Mouse (Mus musculus) thymus, postnatal 14 days (tissue): ENCODE measurements around the gene Olfr765.
A peak's percentile ranks its signal among the peaks of the same experiment; 100 is the strongest.
"Not testable (repeated sequence)": the region's sequence is repeated elsewhere in the genome, so short reads cannot be mapped to it uniquely, and the experiment has no call there.

Source experiments
- DNase-seq: peaks from one replicate; pipeline ENCODE4 v3.0.0; 2021

Olfr765 gene

DNA sequence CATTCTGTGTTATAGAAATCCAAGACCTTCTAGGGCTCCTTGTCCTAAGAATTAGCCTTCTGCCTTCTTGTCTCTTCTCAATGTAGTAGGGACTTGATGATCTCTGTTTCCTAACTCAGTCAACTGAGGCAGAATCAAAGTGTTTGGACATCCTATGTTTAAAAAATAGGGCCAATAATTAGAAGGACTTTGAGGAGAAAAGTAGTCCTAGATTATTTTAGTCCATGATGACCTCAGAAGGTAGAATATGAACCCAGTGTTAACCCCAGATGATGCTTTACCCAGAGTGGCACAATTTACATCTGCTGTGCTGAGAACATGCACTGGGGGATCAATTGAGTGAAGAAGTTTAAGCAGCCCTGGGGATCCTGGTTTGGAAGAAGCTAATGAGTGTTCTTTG, at the start of gene Olfr765:
Olfr765 (minus strand) TSS at position 101 of the 400 bp plus-strand sequence.
- DNase-seq, result not testable (repeated sequence)

GRCm38 (mm10) chr10:129099275-129099674, 49.5 kb upstream of the Olfr765 start, which contains the start of gene Olfr768:
TSS of gene Olfr768 (minus strand) at chr10:129099375.
- no peak for DNase-seq

DNA sequence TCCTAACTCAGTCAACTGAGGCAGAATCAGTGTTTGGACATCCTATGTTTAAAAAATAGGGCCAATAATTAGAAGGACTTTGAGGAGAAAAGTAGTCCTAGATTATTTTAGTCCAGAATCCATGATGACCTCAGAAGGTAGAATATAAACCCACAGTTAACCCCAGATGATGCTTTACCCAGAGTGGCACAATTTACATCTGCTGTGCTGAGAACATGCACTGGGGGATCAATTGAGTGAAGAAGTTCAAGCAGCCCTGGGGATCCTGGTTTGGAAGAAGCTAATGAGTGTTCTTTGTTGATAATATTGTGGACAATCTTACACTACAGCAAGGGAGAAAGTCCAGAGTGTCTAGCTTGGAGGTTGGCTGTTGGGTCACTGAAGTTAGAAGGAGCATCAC, 33.0 kb upstream of the Olfr765 start, which contains the start of gene Olfr767:
Olfr767 (minus strand) TSS at position 101 of the 400 bp plus-strand sequence.
- not testable (repeated sequence) for DNase-seq

DNA sequence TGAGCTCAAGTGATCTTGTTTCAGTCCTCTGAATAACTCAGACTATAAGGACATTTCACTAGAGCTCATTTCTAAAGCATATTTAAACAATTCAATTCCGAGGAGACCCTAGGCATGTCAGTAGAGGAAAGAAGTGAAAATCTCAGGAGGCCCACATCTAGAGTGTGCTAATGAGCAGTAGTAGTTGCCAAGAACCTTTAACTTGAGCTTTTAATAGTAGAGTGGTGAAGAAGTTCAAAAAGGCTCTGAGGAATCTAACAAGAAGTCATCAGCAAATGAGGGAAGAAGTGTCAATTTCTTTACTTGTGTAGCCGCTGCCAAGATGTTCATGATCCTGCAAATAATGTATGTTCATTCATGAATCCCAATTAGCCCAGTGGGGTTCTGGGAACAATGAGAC, 19.1 kb upstream of the Olfr765 start, which contains the start of gene Olfr766-ps1:
Olfr766-ps1 (minus strand) TSS at position 101 of the 400 bp plus-strand sequence.
- DNase-seq, result no peak

- no peak for DNase-seq
Observed at GRCm38 (mm10) chr10:129039796-129040195, 10.0 kb downstream of the Olfr765 start, which contains the start of gene Olfr764-ps1. TSS of gene Olfr764-ps1 (minus strand) at chr10:129039896.

- no peak for DNase-seq
Observed at GRCm38 (mm10) chr10:129028343-129028742, 21.5 kb downstream of the Olfr765 start.

DNA sequence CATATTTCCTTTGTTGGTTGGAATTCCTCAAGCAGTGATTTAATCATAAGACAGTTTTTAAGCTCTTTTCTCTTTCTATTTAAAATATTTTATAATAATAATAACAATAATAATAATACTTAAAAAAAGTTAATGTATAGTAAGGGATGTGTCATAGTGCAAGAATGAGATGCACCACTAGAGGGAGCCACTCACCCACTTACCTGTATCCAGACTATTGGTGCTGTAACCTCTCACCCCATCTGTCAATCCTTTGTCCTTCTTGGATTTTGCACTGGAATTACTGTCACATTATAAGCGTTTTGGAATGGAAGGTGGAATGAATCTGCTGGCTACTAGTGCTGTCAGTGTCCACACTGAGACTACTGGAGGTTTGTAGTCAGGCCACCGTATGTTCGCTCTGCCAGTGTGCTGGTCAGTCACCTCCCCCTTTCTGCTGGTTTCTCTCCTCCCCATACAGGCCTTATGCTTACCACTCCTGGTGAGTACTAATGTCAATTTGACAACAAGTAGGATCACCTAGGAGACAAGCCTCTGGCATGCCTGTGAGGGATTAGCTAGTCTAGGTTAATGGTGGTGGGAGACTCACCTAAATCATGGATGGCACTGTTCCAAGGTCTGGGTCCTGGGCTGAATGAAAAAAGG, 23.7 kb downstream of the Olfr765 start:
- DNase-seq, result peak; percentile 52

- no peak for DNase-seq
Observed at GRCm38 (mm10) chr10:129023319-129023718, 26.5 kb downstream of the Olfr765 start.

DNA sequence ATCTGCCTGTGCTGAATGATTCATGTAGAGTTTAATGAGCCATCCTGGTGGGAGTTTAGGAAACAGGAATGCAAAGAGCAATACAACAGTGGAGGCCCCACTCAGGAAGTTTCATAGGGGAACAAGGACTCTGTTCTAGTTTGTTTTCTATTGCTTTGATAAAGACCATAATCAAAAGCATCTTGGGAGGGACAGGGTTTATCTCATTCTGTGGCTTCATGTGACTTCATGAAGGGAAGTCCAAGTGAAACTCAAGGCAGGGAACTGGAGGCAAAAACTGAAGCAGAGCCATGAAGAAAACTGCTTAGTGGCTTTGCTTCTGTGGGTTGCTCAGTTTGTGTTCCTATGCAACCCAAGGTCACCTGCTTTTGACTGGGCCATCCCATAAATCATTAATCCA, 35.3 kb downstream of the Olfr765 start:
- no peak for DNase-seq

DNA sequence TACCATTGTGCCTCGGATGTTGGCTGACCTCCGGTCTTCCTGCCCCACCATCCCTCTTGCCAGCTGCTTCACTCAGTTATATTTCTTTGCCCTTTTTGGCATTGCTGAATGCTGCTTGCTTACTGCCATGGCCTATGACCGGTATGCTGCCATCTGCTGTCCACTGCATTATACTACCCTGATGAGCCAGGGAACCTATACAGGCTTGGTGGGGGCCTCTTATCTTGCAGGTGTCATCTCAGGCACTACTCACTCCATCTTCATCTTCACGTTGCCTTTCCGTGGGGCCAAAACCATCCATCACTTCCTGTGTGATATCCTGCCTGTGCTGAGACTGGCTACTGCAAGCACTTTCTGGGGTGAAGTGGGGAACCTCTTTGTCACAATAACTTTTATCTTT, 38.3 kb downstream of the Olfr765 start:
- DNase-seq, result not testable (repeated sequence)

DNA sequence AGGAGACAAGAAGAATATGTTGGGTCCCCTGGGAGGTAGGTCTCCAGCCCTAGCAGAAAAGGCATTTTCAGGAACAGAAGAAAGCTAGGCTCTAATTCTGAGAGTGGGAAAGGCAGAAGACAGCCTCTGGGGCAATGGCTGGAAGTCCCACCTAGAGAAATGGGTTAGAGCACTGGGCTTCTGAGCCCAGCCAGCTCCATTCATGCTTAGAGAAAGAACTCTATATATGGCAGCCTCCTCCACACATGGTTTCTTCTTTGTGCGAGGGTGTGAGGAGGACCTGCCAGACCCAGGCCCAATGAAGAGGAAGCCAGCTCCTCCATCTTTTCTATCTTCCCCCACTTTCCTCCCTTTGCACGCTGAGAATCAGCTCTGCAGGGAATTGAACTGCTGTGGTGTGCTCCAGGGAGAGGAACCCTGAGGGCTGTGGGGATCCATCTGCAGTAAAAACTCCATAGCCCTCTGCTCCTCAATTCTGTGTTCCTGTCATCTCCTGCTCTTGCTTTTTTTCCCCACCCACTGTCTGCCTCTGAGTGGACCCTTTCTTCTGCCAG, 39.4 kb downstream of the Olfr765 start, which contains the start of gene Olfr763:
Olfr763 (plus strand) TSS at position 504 of the 554 bp plus-strand sequence.
- DNase-seq, result no peak

GRCm38 (mm10) chr10:129004032-129004920, 45.5 kb downstream of the Olfr765 start:
- no peak for DNase-seq

DNA sequence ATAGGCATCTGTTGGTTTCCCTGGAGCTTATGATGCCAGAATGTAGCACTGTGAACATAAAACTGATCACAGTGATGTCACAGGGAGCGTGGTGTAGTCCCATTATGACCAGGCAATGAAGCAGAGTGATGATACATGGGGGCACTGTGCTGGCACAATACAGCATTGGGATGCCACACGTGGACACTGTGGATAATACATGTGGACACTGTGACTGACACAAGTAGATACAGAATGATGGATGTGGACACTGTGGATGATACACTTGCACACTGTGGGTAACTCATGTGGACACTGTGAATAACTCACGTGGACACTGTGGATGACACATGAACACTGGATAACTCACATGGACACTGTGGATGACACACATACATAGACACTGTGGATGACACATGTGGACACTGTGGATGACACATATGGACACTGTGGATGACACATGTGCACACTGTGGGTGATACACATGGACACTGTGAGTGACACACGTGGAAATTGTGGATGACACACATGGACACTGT, 53.2 kb downstream of the Olfr765 start:
- no peak for DNase-seq

DNA sequence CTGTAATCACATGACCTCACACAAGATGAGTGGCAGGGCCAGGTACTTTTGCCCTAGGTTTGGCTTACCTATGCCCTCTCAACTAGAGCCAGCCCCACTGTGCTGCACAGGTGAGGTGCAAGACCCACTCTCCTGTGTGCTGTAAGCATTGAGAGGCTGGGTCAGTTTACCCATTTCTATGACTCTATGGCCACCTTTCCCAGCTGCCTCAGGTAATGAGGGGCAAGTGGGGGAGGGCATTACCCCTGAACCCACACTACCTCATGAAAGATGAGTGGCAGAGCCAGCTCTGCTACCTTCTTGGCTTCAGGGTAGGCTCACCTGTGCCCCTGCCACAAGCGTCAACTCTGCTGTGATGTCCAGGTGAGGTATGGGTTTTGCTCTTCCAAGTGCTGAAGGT, 54.0 kb downstream of the Olfr765 start:
- no peak for DNase-seq
